Mouse (Mus musculus): Measurements from ENCODE around the gene Ahcyl2.
"Not testable (repeated sequence)": the region's sequence is repeated elsewhere in the genome, so short reads cannot be mapped to it uniquely, and the experiment has no call there.

Ahcyl2 gene

GRCm38 (mm10) chr6:29815634-29816033 lies 47.8 kb downstream of the Ahcyl2 start:
- DNase-seq (ENCODE audit: low spot score in 2 of 2), result no peak

- not testable (repeated sequence) for DNase-seq (ENCODE audit: low spot score in 2 of 2)
These were observed 48.6 kb downstream of the Ahcyl2 start for GRCm38 (mm10) chr6:29816371-29816770.

GRCm38 (mm10) chr6:29819309-29819708 lies 51.5 kb downstream of the Ahcyl2 start:
- no peak for DNase-seq (ENCODE audit: low spot score in 2 of 2)

GRCm38 (mm10) chr6:29820314-29820713 lies 52.5 kb downstream of the Ahcyl2 start:
- DNase-seq (ENCODE audit: low spot score in 2 of 2), result no peak

- DNase-seq (ENCODE audit: low spot score in 2 of 2), result no peak
These were observed 53.1 kb downstream of the Ahcyl2 start for GRCm38 (mm10) chr6:29820926-29821325.

- no peak for DNase-seq (ENCODE audit: low spot score in 2 of 2)
These were observed 54.0 kb downstream of the Ahcyl2 start for GRCm38 (mm10) chr6:29821770-29822169.

GRCm38 (mm10) chr6:29825302-29825701 lies 57.5 kb downstream of the Ahcyl2 start:
- no peak for DNase-seq (ENCODE audit: low spot score in 2 of 2)

GRCm38 (mm10) chr6:29827291-29828242 lies 59.8 kb downstream of the Ahcyl2 start:
- DNase-seq (ENCODE audit: low spot score in 2 of 2), result no peak

- no peak for DNase-seq (ENCODE audit: low spot score in 2 of 2)
These were observed 60.9 kb downstream of the Ahcyl2 start for GRCm38 (mm10) chr6:29828574-29829234.

GRCm38 (mm10) chr6:29832356-29832755 lies 64.5 kb downstream of the Ahcyl2 start:
- no peak for DNase-seq (ENCODE audit: low spot score in 2 of 2)

- no peak for DNase-seq (ENCODE audit: low spot score in 2 of 2)
These were observed 65.3 kb downstream of the Ahcyl2 start for GRCm38 (mm10) chr6:29833117-29833516.

GRCm38 (mm10) chr6:29833568-29834255 lies 65.9 kb downstream of the Ahcyl2 start:
- no peak for DNase-seq (ENCODE audit: low spot score in 2 of 2)

GRCm38 (mm10) chr6:29835543-29836177 lies 67.8 kb downstream of the Ahcyl2 start:
- DNase-seq (ENCODE audit: low spot score in 2 of 2), result no peak

GRCm38 (mm10) chr6:29837579-29837978 lies 69.8 kb downstream of the Ahcyl2 start:
- DNase-seq (ENCODE audit: low spot score in 2 of 2), result no peak

- DNase-seq (ENCODE audit: low spot score in 2 of 2), result no peak
These were observed 70.7 kb downstream of the Ahcyl2 start for GRCm38 (mm10) chr6:29838531-29838930.

- DNase-seq (ENCODE audit: low spot score in 2 of 2), result no peak
These were observed 72.2 kb downstream of the Ahcyl2 start for GRCm38 (mm10) chr6:29840008-29840407.

GRCm38 (mm10) chr6:29841461-29841860 lies 73.7 kb downstream of the Ahcyl2 start:
- no peak for DNase-seq (ENCODE audit: low spot score in 2 of 2)

GRCm38 (mm10) chr6:29847643-29848166 lies 79.9 kb downstream of the Ahcyl2 start:
- no peak for DNase-seq (ENCODE audit: low spot score in 2 of 2)

GRCm38 (mm10) chr6:29848808-29849207 lies 81.0 kb downstream of the Ahcyl2 start:
- DNase-seq (ENCODE audit: low spot score in 2 of 2), result no peak

GRCm38 (mm10) chr6:29850096-29850495 lies 82.3 kb downstream of the Ahcyl2 start:
- DNase-seq (ENCODE audit: low spot score in 2 of 2), result no peak

- DNase-seq (ENCODE audit: low spot score in 2 of 2), result no peak
These were observed 82.9 kb downstream of the Ahcyl2 start for GRCm38 (mm10) chr6:29850747-29851146.

- no peak for DNase-seq (ENCODE audit: low spot score in 2 of 2)
These were observed 84.1 kb downstream of the Ahcyl2 start for GRCm38 (mm10) chr6:29851873-29852272.
